Mouse (Mus musculus): ENCODE results near the gene Sipa1l1.

DNA sequence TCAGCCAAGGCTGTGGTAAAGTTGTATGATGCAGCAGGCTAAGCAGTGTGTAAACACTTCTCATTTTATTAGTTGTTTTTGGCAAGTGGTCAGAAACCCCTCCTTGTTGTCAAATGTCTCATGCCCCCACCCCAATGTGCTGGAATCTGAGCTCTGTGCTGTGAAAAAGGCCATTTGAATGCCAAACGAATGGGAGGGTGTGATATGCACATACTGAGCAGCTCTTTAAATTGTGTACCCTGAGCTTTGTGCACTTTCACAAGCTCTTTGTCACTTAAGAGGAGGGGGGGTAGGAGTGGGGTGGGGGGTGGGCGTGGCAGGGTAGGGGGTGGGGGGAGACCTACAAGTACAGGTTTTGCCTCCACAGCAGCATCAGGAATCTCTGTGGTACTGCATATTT, 24.4 kb downstream of the Sipa1l1 start:
- TF ChIP-seq GATA1 (IDR thresholded peaks at IDR 0.05; ENCODE audit: borderline replicate concordance, low read length) (no peak), FLI1 (IDR thresholded peaks at IDR 0.05; ENCODE audit: low read length) (no peak)
